Mouse (Mus musculus) yolk sac, embryonic 10.5 days (tissue): ENCODE results near the gene Rfng.
"Not testable (repeated sequence)": the region's sequence is repeated elsewhere in the genome, so short reads cannot be mapped to it uniquely, and the experiment has no call there.

Source experiments
- DNase-seq: peaks from one replicate; pipeline ENCODE4 v3.0.0-alpha.2; 2017; ENCODE audit warnings: low spot score

Gene Rfng

GRCm38 (mm10) chr11:120773463-120774190 lies 10.4 kb downstream of the Rfng start:
- no peak for DNase-seq

- no peak for DNase-seq
Observed at GRCm38 (mm10) chr11:120772749-120773148, 11.3 kb downstream of the Rfng start.

- no peak for DNase-seq
Observed at GRCm38 (mm10) chr11:120768206-120768605, 15.8 kb downstream of the Rfng start.

- DNase-seq = not testable (repeated sequence)
Observed at GRCm38 (mm10) chr11:120767023-120767422, 17.0 kb downstream of the Rfng start.

- DNase-seq = not testable (repeated sequence)
Observed at GRCm38 (mm10) chr11:120763121-120763999, 20.6 kb downstream of the Rfng start.

GRCm38 (mm10) chr11:120762672-120763041 lies 21.4 kb downstream of the Rfng start, which contains the start of gene Hmga1b:
Gene Hmga1b (plus strand): TSS chr11:120762794.
- not testable (repeated sequence) for DNase-seq

GRCm38 (mm10) chr11:120761811-120762671 lies 22.0 kb downstream of the Rfng start:
- peak; percentile 77 for DNase-seq

- no peak for DNase-seq
Observed at GRCm38 (mm10) chr11:120760236-120760635, 23.8 kb downstream of the Rfng start.

- DNase-seq = no peak
Observed at GRCm38 (mm10) chr11:120751606-120752005, 32.4 kb downstream of the Rfng start.

GRCm38 (mm10) chr11:120749430-120749829 lies 34.6 kb downstream of the Rfng start:
- DNase-seq = no peak

- DNase-seq = no peak
Observed at GRCm38 (mm10) chr11:120747974-120748373, 36.0 kb downstream of the Rfng start.

GRCm38 (mm10) chr11:120744121-120744701 lies 39.8 kb downstream of the Rfng start:
- DNase-seq = no peak

GRCm38 (mm10) chr11:120740981-120741380 lies 43.0 kb downstream of the Rfng start:
- no peak for DNase-seq

GRCm38 (mm10) chr11:120736424-120736823 lies 47.6 kb downstream of the Rfng start:
- no peak for DNase-seq

GRCm38 (mm10) chr11:120733521-120733920 lies 50.5 kb downstream of the Rfng start:
- no peak for DNase-seq

- DNase-seq = no peak
Observed at GRCm38 (mm10) chr11:120731858-120732680, 51.9 kb downstream of the Rfng start, which contains the start of gene Cbr2. Gene Cbr2 (minus strand): TSS chr11:120732114.

GRCm38 (mm10) chr11:120731395-120731794 lies 52.6 kb downstream of the Rfng start:
- DNase-seq = no peak
